Mouse (Mus musculus): ENCODE measurements around the gene Tmc4.
A peak's percentile ranks its signal among the peaks of the same experiment; 100 is the strongest.

Tmc4 gene

DNA sequence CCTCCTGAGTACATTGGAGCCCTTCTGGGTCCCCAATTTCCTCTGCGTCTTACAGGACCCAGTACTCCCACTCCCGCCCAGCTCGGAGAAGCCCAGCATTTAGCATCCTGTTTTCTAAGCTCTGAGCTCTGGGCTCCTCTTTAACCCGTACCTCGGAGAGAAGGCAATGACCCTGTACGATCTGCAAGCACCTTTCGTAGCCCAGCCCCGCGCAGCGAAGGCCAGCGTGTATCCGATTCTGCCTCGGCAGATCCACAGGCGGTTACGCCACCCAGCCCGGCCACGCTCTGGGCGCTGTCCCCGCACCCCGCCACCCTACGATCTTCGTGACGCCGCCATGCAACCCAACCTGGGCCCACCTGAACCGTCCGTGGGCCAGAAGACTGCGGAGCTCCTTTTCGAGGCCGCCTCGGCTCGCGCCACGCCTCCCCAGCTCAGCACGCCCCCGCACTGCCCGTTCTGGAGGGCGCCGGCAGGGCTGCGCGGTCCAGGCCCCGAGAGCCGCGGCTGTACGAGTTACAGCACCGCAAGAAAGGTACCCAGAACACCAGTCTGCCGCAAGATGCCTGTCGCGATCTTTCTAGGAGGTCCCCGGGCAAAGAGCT lies 15.1 kb upstream of the Tmc4 start, which contains the start of gene Tsen34:
Gene Tsen34 (plus strand): TSS at position 482 of the 605 bp plus-strand sequence.
- no peak for DNase-seq (ENCODE audit: low read depth)

- no peak for DNase-seq (ENCODE audit: low read depth)
These were observed 14.6 kb upstream of the Tmc4 start for GRCm38 (mm10) chr7:3691919-3692318.

- DNase-seq (ENCODE audit: low read depth): no peak
These were observed 8.2 kb upstream of the Tmc4 start for GRCm38 (mm10) chr7:3685400-3686187.

DNA sequence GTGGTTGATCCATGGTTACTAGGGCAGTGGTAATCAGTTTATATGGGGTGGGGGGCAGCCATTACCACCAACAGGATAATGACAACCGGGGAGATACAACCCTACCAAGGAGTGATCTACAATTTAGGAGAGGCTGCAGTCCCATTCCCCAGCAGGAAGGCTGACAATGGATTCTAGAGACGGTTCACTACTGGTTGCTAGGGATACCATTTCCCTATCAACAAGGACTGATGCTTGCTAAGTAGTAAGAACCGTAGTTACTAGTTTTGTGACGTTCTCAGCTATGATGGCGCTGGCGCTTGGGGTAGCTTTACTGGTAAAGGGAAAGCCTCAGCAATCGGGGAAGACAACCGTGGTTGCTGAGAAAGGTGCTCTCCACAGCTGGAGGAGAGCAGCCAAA lies 7.3 kb upstream of the Tmc4 start:
- DNase-seq (ENCODE audit: low read depth): no peak

DNA sequence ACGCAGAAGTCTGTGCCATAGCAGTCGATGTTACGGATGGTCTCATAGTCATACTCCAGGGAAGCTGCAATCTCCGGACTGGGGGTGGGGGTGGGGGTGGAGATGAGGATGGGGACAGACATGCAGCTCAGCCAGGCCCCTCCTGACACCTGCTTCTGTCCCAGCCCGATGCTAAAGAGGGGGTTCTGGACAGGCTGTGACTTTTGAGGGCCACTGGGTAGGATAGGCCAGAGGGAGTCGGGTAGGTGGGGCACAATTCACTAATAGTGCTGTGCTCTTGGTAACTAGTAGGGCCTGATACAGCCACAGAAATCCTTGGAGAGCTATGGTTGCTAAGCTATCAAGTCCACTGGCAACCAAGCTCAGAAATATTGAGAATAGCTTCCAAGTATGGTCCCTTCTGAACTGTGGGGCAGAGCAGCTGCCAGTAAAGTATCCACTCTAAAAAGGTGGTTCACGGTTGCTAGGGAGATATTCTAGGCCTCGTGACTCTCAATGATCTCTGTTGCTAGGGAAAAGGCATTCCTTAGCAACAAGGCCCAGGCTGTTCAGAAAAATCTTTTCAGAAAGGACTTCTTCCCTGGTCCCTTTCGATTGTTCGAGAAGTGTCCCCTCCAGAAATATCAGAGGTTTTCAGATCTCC lies 6.7 kb upstream of the Tmc4 start:
- DNase-seq (ENCODE audit: low read depth): no peak

GRCm38 (mm10) chr7:3676371-3676770 lies 982 bp downstream of the Tmc4 start:
- DNase-seq (ENCODE audit: low read depth): no peak

DNA sequence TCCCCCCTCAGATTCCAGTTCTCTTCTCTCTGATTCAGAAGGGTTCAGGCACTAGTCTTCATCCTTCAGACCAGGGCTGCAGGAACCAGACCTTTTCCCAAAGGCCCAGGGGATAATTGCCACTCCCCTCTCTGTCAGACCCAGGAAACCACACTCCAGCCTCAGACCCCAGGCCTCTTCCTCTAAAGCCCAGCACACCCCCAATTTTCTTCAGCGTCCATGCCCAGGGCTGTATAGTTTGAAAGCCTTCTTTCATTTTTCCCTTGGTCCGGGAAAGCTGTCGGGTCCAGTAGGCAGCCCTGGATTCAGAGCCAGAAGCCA lies 2.2 kb downstream of the Tmc4 start:
- DNase-seq (ENCODE audit: low read depth): no peak

GRCm38 (mm10) chr7:3674507-3675227 lies 2.7 kb downstream of the Tmc4 start:
- peak; percentile 91 for DNase-seq (ENCODE audit: low read depth)

DNA sequence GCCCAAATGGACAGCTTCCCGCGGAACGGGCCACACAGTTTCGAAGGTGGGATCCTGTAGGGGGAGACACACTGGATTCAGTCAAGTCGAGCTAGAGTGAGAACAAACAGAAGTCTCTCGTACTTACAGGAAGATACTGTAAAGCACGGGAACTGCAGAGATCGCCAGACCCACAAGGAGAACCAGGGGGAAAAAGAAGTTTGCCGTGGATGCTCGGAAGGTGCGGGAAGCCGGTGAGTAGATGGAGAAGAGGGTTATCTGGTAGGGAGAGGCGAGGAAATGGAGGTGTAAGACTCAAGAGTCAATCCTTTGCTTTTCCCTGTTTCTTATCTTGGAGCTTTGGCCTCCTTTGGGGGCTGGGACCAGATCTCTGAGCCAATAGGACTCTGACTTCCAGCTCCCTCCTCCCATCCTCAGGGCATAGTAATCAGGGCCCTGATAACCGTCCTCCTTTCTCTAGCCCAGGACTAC lies 10.4 kb downstream of the Tmc4 start:
- DNase-seq (ENCODE audit: low read depth): peak; percentile 25

DNA sequence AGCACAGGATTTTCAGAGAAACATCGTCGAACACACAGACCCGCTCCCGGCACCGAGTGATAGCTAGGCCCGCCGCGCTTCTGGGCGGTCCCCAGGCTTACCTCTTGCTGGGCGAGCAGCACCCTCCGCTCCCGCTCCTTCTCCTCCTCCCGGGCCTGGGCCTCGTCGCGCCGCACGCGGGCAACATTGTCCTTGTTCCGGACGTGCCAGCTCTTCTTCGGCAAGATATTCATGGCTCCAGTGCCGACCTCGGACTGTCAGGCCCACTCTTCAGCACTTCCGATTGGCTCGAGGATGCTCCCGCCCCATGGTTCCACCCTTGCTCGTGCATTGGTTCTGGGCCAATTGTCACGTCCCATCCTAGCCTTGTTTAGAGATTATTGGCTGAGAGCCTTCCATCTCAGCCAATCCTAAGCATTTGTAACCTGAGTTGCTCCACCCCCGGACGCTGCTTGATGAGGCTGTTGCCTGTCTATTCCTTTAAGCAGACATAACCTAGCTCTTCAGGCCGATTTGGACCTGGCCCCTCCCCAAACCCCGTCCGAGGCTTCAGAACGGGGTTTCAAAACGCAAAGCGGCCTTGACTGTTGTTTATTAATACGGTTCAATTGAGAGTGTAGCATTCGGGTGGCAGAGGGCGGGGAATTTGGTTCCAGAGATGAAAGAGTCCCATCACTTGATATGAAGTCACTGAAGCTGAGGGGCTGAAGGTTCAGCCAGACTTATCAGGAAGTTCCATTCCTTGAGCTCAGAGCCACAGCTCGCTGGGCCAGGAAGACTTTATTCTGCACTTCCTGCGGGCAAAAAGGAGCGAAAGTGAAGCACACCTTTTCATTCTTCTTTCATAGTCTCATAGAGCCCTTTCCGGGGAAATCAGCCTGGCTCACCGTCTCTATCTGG lies 11.9 kb downstream of the Tmc4 start, which contains the start of gene Leng1:
Gene Leng1 (minus strand): TSS at position 626 of the 900 bp plus-strand sequence.
- peak; percentile 98 for DNase-seq (ENCODE audit: low read depth)

DNA sequence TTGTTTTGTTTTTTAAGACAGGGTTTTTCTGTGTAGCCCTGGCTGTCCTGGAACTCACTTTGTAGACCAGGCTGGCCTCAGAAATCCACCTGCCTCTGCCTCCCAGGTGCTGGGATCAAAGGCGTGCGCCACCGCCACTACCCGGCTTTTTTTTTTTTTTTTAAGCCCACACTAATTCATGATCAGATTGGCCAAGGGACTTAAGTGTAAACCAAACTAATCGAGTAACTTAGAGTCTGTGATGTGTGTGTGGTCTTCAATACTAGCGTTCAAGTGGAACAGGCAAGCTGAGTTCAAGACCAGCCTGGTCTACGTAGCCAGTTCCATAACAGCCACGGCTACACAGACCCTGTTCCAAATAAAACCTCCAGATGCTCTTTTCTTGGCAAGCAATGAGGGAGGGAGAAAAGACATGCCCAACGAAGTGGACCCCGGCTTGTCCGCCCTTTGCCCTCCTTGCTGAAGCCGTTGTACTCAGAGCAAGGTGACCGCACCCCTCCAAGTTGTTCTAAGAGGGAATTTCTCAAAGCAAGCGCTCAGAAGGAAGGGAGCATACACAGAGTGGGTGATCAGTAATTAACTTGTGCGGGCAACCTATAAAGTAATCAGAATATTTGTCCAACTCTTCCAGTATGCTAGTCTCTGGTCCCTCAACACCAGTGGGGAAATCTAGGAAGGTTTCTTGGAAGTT lies 12.7 kb downstream of the Tmc4 start:
- no peak for DNase-seq (ENCODE audit: low read depth)

DNA sequence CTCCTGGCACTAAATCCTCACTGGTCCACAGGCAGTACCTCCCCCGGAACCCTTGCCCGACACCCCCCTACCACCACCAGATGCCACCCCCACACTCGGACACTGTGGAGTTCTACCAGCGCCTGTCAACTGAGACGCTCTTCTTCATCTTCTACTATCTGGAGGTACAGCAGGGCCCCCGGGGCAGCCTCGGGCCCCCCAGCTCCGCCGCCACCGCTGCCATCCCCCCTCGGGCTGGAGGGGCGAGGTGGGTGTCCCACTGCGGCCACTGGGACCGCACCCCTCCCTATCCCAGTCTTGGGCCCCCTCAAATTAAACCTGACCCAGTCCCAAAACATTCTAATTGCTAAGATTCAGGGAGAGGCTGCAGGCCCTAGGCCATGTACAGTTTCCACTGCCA lies 18.8 kb downstream of the Tmc4 start:
- no peak for DNase-seq (ENCODE audit: low read depth)

- no peak for DNase-seq (ENCODE audit: low read depth)
These were observed 20.4 kb downstream of the Tmc4 start for GRCm38 (mm10) chr7:3656966-3657365.

GRCm38 (mm10) chr7:3646641-3647040 lies 30.7 kb downstream of the Tmc4 start:
- no peak for DNase-seq (ENCODE audit: low read depth)

DNA sequence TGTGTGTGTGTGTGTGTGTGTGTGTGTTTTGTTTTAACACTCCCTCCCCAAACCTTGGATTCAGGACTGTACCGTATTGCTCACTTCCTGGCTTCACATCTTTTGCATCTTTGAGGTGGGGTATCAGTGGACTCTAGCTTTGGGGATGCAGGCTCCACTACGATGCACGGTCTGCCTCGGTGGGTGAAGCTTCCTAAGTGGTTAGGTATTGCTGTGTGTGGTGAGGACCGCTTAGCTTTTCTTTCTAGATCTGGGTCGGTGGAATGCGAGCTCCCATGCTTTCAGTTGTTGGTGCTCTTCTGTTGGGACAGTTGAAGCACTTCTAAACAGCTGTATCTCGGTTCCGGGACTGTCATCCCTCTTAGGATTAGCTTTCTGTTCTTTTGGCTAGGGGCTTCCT lies 31.2 kb downstream of the Tmc4 start:
- peak; percentile 48 for DNase-seq (ENCODE audit: low read depth)

DNA sequence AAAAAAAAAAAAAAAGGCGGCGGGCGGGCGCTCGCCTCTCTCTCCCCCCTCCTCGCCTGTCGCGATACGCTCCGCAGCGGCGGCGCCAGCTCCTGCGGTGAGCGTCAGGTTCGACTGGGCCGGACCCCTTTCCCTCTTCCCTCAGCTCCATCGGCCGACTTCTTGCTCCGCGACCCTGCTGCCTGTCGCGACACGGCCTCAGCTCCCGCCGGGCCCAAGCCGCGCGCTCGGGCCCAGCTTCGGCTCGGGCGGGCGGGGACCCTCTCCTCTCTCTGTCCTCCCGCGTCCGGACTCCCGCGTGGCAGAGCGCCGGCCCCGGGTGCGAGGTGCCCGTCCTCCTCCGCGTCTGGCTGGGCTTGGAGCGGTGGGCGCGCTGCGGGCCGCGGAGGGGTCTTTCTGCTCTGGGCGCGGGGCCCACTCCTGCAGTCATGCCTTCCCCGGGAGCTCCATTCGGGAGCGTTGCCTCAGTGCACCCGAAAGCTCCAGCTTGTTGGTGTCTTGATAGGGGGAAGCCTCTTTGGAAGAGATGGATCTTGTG lies 31.8 kb downstream of the Tmc4 start:
- DNase-seq (ENCODE audit: low read depth): no peak

GRCm38 (mm10) chr7:3644672-3645487 lies 32.5 kb downstream of the Tmc4 start, which contains the start of gene Cnot3:
Gene Cnot3, plus strand, starts transcription at chr7:3645268.
- DNase-seq (ENCODE audit: low read depth): peak; percentile 99

DNA sequence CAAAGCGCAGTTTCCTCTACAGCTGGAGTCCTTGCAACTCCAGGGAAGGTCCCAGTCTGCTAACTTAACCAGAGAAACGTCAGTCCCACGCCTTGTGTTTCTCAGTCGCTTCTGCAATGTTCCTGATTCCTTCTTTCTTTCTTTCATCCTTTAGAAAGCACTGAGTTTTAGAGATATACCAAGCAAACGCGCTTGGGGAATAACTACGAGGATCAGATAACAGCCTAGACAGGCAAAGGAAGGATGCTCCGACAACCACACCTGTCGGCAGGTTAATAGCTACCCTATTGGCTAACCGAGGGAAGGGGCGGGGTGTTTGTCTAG lies 33.0 kb downstream of the Tmc4 start:
- DNase-seq (ENCODE audit: low read depth): no peak

DNA sequence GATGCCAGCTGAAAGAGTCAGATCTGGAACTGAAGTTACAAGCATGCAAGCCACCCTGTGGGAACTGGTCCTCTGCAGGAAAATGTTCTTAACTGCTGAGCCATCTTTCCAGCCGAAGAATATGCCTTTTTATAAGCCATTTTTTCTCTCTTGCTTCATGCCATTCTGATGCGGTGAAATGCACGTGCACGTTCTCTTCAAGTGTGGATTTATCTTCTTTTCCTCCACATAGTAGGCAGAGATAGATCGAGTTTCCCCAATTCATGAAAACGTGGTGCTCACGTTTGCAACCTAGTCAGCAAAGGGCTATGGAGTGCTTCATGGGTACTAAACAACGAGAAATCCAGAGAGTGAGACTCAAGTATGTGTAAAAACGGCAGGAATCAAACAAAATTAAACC lies 33.5 kb downstream of the Tmc4 start:
- no peak for DNase-seq (ENCODE audit: low read depth)

GRCm38 (mm10) chr7:3643412-3643811 lies 33.9 kb downstream of the Tmc4 start:
- DNase-seq (ENCODE audit: low read depth): no peak

Measured in induced T-regulatory cell, adult 2 months (primary cell).